Mouse (Mus musculus): ENCODE measurements around the gene Wfdc15a. TPM values are rescaled to one million over a fixed set of nuclear protein-coding genes. Genes with fewer than 3 reads are reported as not detected.
"Not testable (repeated sequence)": the region's sequence is repeated elsewhere in the genome, so short reads cannot be mapped to it uniquely, and the experiment has no call there.

Gene Wfdc15a
- total RNA-seq (2021): not detected
- long read RNA-seq, experiment 1: 0 reads
- long read RNA-seq, experiment 2: 0 reads

- no peak for DNase-seq
These were observed at the start of gene Wfdc15a for GRCm38 (mm10) chr2:164199626-164200327. Gene Wfdc15a, minus strand, starts transcription at chr2:164200130.

- no peak for DNase-seq
These were observed 38.4 kb upstream of the Wfdc15a start, which contains the start of gene Svs2 for GRCm38 (mm10) chr2:164238366-164238765. Gene Svs2, minus strand, starts transcription at chr2:164238466.

GRCm38 (mm10) chr2:164232671-164233070 lies 32.7 kb upstream of the Wfdc15a start:
- DNase-seq: no peak

- DNase-seq: no peak
These were observed 28.6 kb upstream of the Wfdc15a start for GRCm38 (mm10) chr2:164228361-164229070.

- no peak for DNase-seq
These were observed 21.6 kb upstream of the Wfdc15a start, which contains the start of gene Wfdc15b for GRCm38 (mm10) chr2:164221522-164221921. Gene Wfdc15b, minus strand, starts transcription at chr2:164221660.

- DNase-seq: no peak
These were observed 19.4 kb upstream of the Wfdc15a start for GRCm38 (mm10) chr2:164219295-164219694.

- no peak for DNase-seq
These were observed 12.8 kb upstream of the Wfdc15a start for GRCm38 (mm10) chr2:164212711-164213110.

GRCm38 (mm10) chr2:164210892-164211291 lies 11.0 kb upstream of the Wfdc15a start:
- no peak for DNase-seq

GRCm38 (mm10) chr2:164206676-164207075 lies 6.7 kb upstream of the Wfdc15a start:
- DNase-seq: no peak

- DNase-seq: not testable (repeated sequence)
These were observed 6.1 kb upstream of the Wfdc15a start for GRCm38 (mm10) chr2:164206011-164206410.

GRCm38 (mm10) chr2:164196700-164196990 lies 3.3 kb downstream of the Wfdc15a start:
- no peak for DNase-seq

GRCm38 (mm10) chr2:164195971-164196699 lies 3.8 kb downstream of the Wfdc15a start:
- DNase-seq: no peak

- DNase-seq: no peak
These were observed 4.8 kb downstream of the Wfdc15a start for GRCm38 (mm10) chr2:164194959-164195630.

GRCm38 (mm10) chr2:164192279-164192678 lies 7.7 kb downstream of the Wfdc15a start:
- no peak for DNase-seq

- DNase-seq: no peak
These were observed 9.4 kb downstream of the Wfdc15a start, which contains the start of gene Wfdc12 for GRCm38 (mm10) chr2:164190576-164190975. Gene Wfdc12, minus strand, starts transcription at chr2:164190608.

- DNase-seq: no peak
These were observed 11.2 kb downstream of the Wfdc15a start for GRCm38 (mm10) chr2:164188722-164189121.

- no peak for DNase-seq
These were observed 15.7 kb downstream of the Wfdc15a start for GRCm38 (mm10) chr2:164184145-164184719.

GRCm38 (mm10) chr2:164183340-164183739 lies 16.6 kb downstream of the Wfdc15a start:
- no peak for DNase-seq

- no peak for DNase-seq
These were observed 17.2 kb downstream of the Wfdc15a start, which contains the start of gene Wfdc5 for GRCm38 (mm10) chr2:164182692-164183255. Gene Wfdc5, minus strand, starts transcription at chr2:164182742.

GRCm38 (mm10) chr2:164180770-164181169 lies 19.2 kb downstream of the Wfdc15a start:
- DNase-seq: no peak

- peak; percentile 48 for DNase-seq
These were observed 19.8 kb downstream of the Wfdc15a start for GRCm38 (mm10) chr2:164180124-164180523.
